Mouse (Mus musculus): ENCODE measurements at regions not wholly inside any gene's neighbourhood (a gene's known extent, or its start where the extent isn't known, plus 50 kb on each side); places are given as distances from the start of the nearest gene placed in this dataset.
A peak's percentile ranks its signal among the peaks of the same experiment; 100 is the strongest.

DNA sequence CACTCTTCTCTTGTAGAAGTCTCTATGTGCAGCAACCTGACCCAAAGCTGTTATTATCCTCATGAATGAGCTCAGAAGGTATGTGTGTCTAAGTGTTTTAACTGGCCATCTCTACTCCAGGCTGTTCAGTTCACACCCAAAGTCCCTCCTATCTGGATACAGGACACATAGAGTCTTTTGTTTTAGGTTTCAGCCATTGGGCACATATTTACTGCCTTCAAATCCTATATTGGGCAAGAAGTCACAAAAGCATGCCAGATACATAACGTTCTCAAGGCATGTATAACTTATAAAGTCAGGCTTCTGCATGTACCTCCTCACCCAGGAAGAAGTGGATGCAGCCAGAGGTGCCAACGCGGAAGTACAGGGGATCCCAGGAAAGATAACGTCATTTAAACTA is 136.6 kb upstream of the Mmadhc start:
- DNase-seq (ENCODE audit: low spot score), result no peak

DNA sequence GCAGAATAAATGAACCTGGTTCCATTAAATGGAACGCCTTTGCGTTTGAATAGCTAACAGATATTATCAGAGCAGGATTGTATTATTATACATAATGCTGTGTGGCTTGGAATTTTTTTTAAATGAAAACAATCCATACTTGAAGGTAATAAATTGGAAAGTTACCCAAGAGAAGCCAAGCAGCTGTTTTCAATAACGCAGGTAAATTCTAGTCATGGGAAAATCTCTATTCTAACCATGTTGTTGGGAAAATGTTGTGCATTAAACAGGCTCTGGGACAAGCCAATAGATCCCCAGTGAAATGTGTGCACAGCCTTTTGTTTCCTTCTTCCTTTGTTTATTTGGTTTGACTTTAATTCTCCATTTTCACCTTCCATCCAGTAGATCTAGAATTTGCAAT is 128.6 kb upstream of the Mmadhc start:
- DNase-seq (ENCODE audit: low spot score), result no peak

- no peak for DNase-seq (ENCODE audit: low spot score)
Measured at GRCm38 (mm10) chr2:50419648-50420047, 123.0 kb upstream of the Mmadhc start.

- DNase-seq (ENCODE audit: low spot score), result no peak
Measured at GRCm38 (mm10) chr2:50417643-50418042, 121.0 kb upstream of the Mmadhc start.

DNA sequence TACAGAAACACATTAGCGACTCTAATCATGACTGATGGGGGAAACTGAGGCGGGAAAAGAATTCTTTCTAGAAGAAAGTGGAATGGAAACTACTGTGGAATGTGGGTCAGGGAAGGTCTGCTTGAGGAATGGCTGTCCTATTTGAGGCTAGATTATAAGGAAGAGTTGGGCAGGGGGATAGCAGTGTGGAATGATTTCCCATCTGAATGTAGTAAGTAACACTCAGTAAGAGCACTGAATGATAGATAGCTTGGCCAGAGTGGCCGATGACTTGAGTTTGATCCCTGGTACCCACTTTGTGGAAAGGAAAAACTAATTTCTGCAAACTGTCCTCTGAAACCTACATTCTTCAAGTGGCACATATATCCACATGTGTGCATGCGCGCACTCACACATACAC is 120.5 kb upstream of the Mmadhc start:
- DNase-seq (ENCODE audit: low spot score), result no peak

DNA sequence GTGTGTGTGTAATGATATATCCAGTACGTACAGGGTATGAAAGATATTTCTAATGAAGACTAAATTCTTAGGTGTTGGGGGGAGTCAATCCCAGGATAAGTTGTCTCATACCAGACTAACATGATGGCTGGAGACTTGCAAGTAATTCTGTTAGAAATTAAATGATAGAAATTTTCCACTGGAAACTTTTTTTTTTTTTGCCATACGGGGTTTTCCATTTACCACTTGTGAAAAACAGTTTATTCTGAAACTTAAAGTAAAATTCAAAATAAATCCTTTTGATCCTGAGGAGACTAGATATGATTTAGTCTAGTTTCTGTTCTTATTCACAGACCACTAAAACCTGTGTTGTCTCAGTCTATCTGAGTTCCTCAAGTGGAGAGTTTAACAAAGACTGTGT is 119.5 kb upstream of the Mmadhc start:
- DNase-seq (ENCODE audit: low spot score), result no peak

GRCm38 (mm10) chr2:50405932-50406331 is 109.3 kb upstream of the Mmadhc start:
- DNase-seq (ENCODE audit: low spot score), result no peak

DNA sequence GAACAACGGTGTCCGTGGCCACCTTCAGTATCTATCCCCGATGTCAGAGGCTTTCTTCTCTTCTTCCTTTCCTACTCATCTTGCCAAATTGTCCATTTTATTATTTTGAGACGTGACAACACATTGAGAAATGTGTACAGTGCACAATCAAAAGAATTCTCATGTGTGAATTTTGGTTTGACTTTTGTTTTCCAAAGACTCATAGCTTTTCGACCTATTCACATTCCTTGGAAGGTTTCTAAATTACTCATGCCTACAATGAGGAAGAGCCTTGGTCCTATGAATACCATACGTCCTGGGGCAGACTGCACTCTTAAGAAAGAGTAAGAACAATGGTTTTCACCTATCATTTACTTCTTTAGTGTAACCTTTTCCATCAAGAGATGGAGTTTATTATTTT is 106.5 kb upstream of the Mmadhc start:
- no peak for DNase-seq (ENCODE audit: low spot score)

GRCm38 (mm10) chr2:50398576-50398975 is 102.0 kb upstream of the Mmadhc start:
- no peak for DNase-seq (ENCODE audit: low spot score)

DNA sequence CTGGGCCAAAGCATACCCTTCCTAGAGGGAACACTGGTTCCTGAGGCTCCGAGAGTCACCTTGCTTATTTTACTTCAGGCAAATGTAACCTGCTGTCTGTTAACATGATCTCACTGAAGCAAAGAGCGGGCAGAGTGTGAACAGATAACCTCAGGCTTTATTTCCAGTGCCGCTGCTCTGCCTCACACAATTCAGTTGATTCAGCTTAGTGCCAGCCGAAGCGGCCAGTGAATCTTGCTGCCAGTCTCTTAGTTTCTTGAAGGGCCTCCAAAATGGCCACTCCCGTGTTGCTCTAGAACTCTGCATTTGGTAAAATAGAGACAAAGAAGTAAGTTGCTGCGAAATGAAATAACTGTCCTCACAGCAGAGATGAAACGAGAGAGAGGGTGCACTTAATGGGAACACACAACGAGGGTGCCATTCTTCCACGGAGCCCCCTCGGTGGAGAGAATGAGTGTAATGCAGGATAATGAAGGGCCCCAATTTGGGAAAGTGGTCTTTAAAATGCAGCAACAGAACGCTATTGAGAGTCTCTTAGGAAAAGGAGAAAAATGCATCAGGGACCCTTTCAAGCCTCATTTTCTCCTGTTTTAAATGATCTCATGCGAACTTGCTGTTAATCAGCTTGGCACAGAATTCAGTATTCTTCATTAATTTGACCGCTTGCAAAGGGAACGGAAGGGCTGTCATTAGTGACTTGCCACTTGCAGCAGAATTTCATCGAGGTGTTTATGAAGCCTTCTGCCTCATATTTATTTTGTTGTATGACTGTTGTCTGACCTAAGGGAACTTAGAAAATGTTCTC is 81.2 kb upstream of the Mmadhc start:
- DNase-seq (ENCODE audit: low spot score), result no peak

GRCm38 (mm10) chr2:50373626-50374025 is 77.0 kb upstream of the Mmadhc start:
- no peak for DNase-seq (ENCODE audit: low spot score)

DNA sequence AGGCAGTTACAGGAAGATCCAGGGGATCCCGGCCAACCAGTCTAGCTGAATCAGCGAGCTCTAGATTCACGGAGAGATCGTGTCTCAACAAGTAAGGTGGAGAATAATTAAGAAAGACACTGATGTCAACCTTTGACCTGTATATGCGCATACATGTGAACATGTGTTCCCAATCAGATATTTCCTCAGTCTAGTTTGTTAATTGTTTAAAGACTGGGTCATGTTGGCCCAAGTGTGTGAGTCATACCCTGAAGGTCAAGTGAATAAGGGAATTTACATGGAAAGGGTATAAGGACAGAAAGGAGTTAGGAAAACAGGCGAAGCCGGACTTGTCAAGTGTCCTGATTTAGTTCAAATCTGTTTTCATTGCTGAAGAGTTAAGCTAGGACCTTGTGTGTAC is 76.4 kb upstream of the Mmadhc start:
- peak; percentile 17 for DNase-seq (ENCODE audit: low spot score)

- no peak for DNase-seq (ENCODE audit: low spot score)
Measured at GRCm38 (mm10) chr2:50368831-50369230, 72.2 kb upstream of the Mmadhc start.

- no peak for DNase-seq (ENCODE audit: low spot score)
Measured at GRCm38 (mm10) chr2:50368351-50368750, 71.8 kb upstream of the Mmadhc start.

GRCm38 (mm10) chr2:50365221-50365620 is 68.6 kb upstream of the Mmadhc start:
- DNase-seq (ENCODE audit: low spot score), result no peak

GRCm38 (mm10) chr2:50356089-50356488 is 59.5 kb upstream of the Mmadhc start:
- DNase-seq (ENCODE audit: low spot score), result no peak

DNA sequence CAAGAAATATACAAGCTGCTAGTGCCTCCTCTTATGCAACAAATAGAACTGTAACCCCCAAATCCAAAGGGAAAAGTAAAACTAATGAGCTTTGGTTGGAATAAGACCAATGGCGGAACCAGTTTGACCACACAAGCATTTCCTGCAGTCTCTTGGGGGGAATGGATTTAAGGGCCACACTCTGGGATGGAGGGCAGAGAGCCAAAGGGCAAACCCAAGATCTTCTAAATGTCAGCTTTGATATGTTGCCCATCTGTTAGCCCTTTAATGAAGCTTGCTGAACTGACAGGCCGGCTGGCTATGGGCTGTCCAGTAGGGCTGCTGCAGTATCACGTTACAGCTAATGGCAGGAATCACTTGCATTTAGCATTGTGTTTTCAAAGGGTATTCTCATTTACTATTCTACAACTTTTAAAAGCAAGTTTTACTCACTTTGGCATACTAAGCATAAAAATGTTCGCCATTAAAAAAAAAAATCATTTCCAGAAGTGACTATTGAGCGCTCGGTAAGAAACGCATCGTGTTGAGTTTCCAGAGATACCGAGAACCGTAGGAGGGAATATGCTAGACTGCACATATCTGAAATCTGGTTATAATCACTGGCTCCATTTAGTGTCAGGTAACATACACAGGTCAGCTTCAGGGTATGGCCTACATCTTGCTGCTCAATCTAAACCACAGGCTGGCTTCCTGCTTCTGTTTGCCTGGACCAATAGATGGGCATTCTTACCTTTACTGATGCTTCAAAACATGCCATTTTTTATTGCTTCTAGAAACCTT is 51.1 kb upstream of the Mmadhc start:
- DNase-seq (ENCODE audit: low spot score), result peak; percentile 85
